Mouse (Mus musculus) thymus, adult 2 months (tissue): Measurements from ENCODE around the gene Duxf3.
"Not testable (repeated sequence)": the region's sequence is repeated elsewhere in the genome, so short reads cannot be mapped to it uniquely, and the experiment has no call there.

Experiments
- CTCF ChIP-seq: fragments of 200-500 bp; IDR thresholded peaks from 2 replicates; pipeline ENCODE4 v1.5.1; 2012; ENCODE audit warnings: mild to moderate bottlenecking, control low read depth, low read length, moderate library complexity, borderline replicate concordance; ENCODE audit not compliant: control insufficient read depth, poor library complexity, insufficient read depth; ENCODE audit errors: extremely low read depth
- POLR2A ChIP-seq: fragments of 200-500 bp; IDR thresholded peaks from 2 replicates; pipeline ENCODE4 v1.6.1; 2012; ENCODE audit warnings: mild to moderate bottlenecking, low read length, control low read depth, moderate library complexity; ENCODE audit not compliant: control insufficient read depth, poor library complexity, insufficient read depth; ENCODE audit errors: extremely low read depth

GRCm38 (mm10) chr10:58238984-58239740, 6.7 kb upstream of the Duxf3 start:
- not testable (repeated sequence) for TF ChIP-seq CTCF, POLR2A
